Mouse (Mus musculus) stomach, embryonic 15.5 days (tissue): ENCODE data around the gene Nme1. TPM values are rescaled to one million over a fixed set of nuclear protein-coding genes. Genes with fewer than 3 reads are reported as not detected.

Source experiments
- ATAC-seq: fragments of 200-750 bp; cut with Nextera tagmentation; 2 replicates; pipeline ENCODE4 v1.8.0; 2017; ENCODE audit warnings: low read depth, moderate number of reproducible peaks, moderate TSS enrichment; ENCODE audit not compliant: insufficient read depth, low FRiP score
- H3K27ac ChIP-seq: fragments of 300-500 bp; sonication (generic); 2 replicates; pipeline ENCODE4 v1.5.1; 2015; ENCODE audit warnings: mild to moderate bottlenecking, inconsistent platforms
- H3K27me3 ChIP-seq: fragments of 300-500 bp; sonication (generic); replicated peaks from 2 replicates; pipeline ENCODE4 v1.6.1; 2015; ENCODE audit warnings: inconsistent platforms
- H3K36me3 ChIP-seq: fragments of 300-500 bp; sonication (generic); 2 replicates; pipeline ENCODE4 v1.6.1; 2015; ENCODE audit warnings: inconsistent platforms
- H3K4me1 ChIP-seq: fragments of 300-500 bp; sonication (generic); 2 replicates; pipeline ENCODE4 v1.6.1; 2015; ENCODE audit warnings: inconsistent platforms
- H3K4me2 ChIP-seq: fragments of 300-500 bp; sonication (generic); 2 replicates; pipeline ENCODE4 v1.6.1; 2015; ENCODE audit warnings: mild to moderate bottlenecking, inconsistent platforms
- H3K4me3 ChIP-seq: fragments of 300-500 bp; sonication (generic); replicated peaks from 2 replicates; pipeline ENCODE4 v1.5.1; 2015; ENCODE audit warnings: inconsistent platforms
- H3K9ac ChIP-seq: fragments of 300-500 bp; sonication (generic); 2 replicates; pipeline ENCODE4 v1.6.1; 2015; ENCODE audit warnings: inconsistent platforms
- H3K9me3 ChIP-seq: fragments of 300-500 bp; sonication (generic); 2 replicates; pipeline ENCODE4 v1.6.1; 2016; ENCODE audit warnings: inconsistent platforms
- WGBS: fragments of 180-500 bp; shearing (Covaris S2); methylation state at CpG from one replicate; pipeline ENCODE4 v1.1.7; 2015; 5-methylcytosine and 5-hydroxymethylcytosine counted together
- polyA plus RNA-seq: library from polyadenylated mRNA; unstranded; fragments of >200 nt; fragmentation: Nextera tagmentation; extraction: Ambion mirVana; gene quantifications from 2 replicates; pipeline ENCODE4 v1.2.1, GENCODE M21; 2015

Nme1 gene
- polyA plus RNA-seq, 1 experiment from 2014 or later = 174 TPM

GRCm38 (mm10) chr11:93987026-93987425 lies 18.7 kb upstream of the Nme1 start:
- Histone ChIP-seq H3K4me2 (no peak overlapping the region), H3K27ac (peak overlapping the region; percentile 71; the same call in 1 of the 2 replicates), H3K9ac (no peak overlapping the region), H3K27me3 (no peaks in the 10 kb centered on the region), H3K36me3 (no peaks in the 10 kb centered on the region), H3K9me3 (no peaks in the 10 kb centered on the region), H3K4me1 (peaks cover 10% of the 10 kb centered on the region; the same call in 1 of the 2 replicates), H3K4me3 (no peak overlapping the region)
- WGBS = 80% methylated on average over 4 of the region's 4 CpGs
- ATAC-seq = no peak

- Histone ChIP-seq H3K27me3 (no peaks in the 10 kb centered on the region), H3K4me3 (no peak overlapping the region), H3K4me2 (no peak overlapping the region), H3K4me1 (peaks cover 10% of the 10 kb centered on the region; the same call in 1 of the 2 replicates), H3K27ac (no peak overlapping the region), H3K9me3 (no peaks in the 10 kb centered on the region), H3K36me3 (no peaks in the 10 kb centered on the region), H3K9ac (no peak overlapping the region)
- ATAC-seq = no peak
Measured at GRCm38 (mm10) chr11:93986298-93986697, 18.0 kb upstream of the Nme1 start.

GRCm38 (mm10) chr11:93985265-93985664 lies 16.9 kb upstream of the Nme1 start:
- H3K4me1 ChIP-seq = peaks cover 10% of the 10 kb centered on the region; the same call in 1 of the 2 replicates
- WGBS = 82% methylated on average over 5 of the region's 5 CpGs
- no peaks in the 10 kb centered on the region for H3K9me3 ChIP-seq
- no peaks in the 10 kb centered on the region for H3K27me3 ChIP-seq
- ATAC-seq = no peak
- H3K27ac ChIP-seq = no peak overlapping the region
- no peak overlapping the region for H3K4me2 ChIP-seq
- H3K4me3 ChIP-seq = no peak overlapping the region
- H3K36me3 ChIP-seq = no peaks in the 10 kb centered on the region
- H3K9ac ChIP-seq = no peak overlapping the region

GRCm38 (mm10) chr11:93984619-93985018 lies 16.3 kb upstream of the Nme1 start:
- no peak overlapping the region for H3K4me3 ChIP-seq
- no peak overlapping the region for H3K27ac ChIP-seq
- no peak for ATAC-seq
- H3K9ac ChIP-seq = no peak overlapping the region
- H3K4me1 ChIP-seq = peaks cover 10% of the 10 kb centered on the region; the same call in 1 of the 2 replicates
- H3K36me3 ChIP-seq = no peaks in the 10 kb centered on the region
- no peak overlapping the region for H3K4me2 ChIP-seq
- no peaks in the 10 kb centered on the region for H3K27me3 ChIP-seq
- H3K9me3 ChIP-seq = no peaks in the 10 kb centered on the region
- WGBS = 89% methylated on average over 3 of the region's 3 CpGs

- no peaks in the 10 kb centered on the region for H3K9me3 ChIP-seq
- no peaks in the 10 kb centered on the region for H3K36me3 ChIP-seq
- H3K4me2 ChIP-seq = no peak overlapping the region
- no peak overlapping the region for H3K27ac ChIP-seq
- no peak for ATAC-seq
- H3K4me1 ChIP-seq = no peaks in the 10 kb centered on the region
- H3K27me3 ChIP-seq = no peaks in the 10 kb centered on the region
- H3K9ac ChIP-seq = no peak overlapping the region
- H3K4me3 ChIP-seq = no peak overlapping the region
- 31% methylated on average over 6 of the region's 6 CpGs for WGBS
Measured at GRCm38 (mm10) chr11:93979502-93980049, 11.3 kb upstream of the Nme1 start.

- Histone ChIP-seq H3K9ac (no peak overlapping the region), H3K27me3 (no peaks in the 10 kb centered on the region), H3K27ac (no peak overlapping the region), H3K4me2 (no peak overlapping the region), H3K36me3 (no peaks in the 10 kb centered on the region), H3K4me3 (no peak overlapping the region), H3K4me1 (peaks cover 5% of the 10 kb centered on the region; the same call in 1 of the 2 replicates), H3K9me3 (no peaks in the 10 kb centered on the region)
- ATAC-seq = no peak
- 82% methylated on average over 5 of the region's 5 CpGs for WGBS
Measured at GRCm38 (mm10) chr11:93972951-93973350, 4.6 kb upstream of the Nme1 start.

GRCm38 (mm10) chr11:93969799-93970198 lies 1.5 kb upstream of the Nme1 start:
- WGBS = 63% methylated on average over 1 of the region's 1 CpGs
- Histone ChIP-seq H3K4me1 (peaks cover 10% of the 10 kb centered on the region; the same call in 1 of the 2 replicates), H3K36me3 (peaks cover 11% of the 10 kb centered on the region; the same call in 1 of the 2 replicates), H3K9me3 (no peaks in the 10 kb centered on the region), H3K27ac (no peak overlapping the region), H3K4me2 (no peak overlapping the region), H3K4me3 (no peak overlapping the region), H3K27me3 (no peaks in the 10 kb centered on the region), H3K9ac (no peak overlapping the region)
- no peak for ATAC-seq

GRCm38 (mm10) chr11:93969171-93969570 lies 850 bp upstream of the Nme1 start:
- no peak overlapping the region for H3K4me2 ChIP-seq
- WGBS = 89% methylated on average over 6 of the region's 6 CpGs
- ATAC-seq = no peak

GRCm38 (mm10) chr11:93968848-93969128 lies 467 bp upstream of the Nme1 start:
- WGBS = 50% methylated on average over 6 of the region's 6 CpGs

More at GRCm38 (mm10) chr11:93969171-93969570, 850 bp upstream of the Nme1 start:
- Histone ChIP-seq H3K9me3 (no peaks in the 10 kb centered on the region), H3K9ac (no peak overlapping the region), H3K4me3 (no peak overlapping the region), H3K27ac (no peak overlapping the region), H3K4me1 (peaks cover 10% of the 10 kb centered on the region; the same call in 1 of the 2 replicates), H3K27me3 (no peaks in the 10 kb centered on the region), H3K36me3 (peaks cover 17% of the 10 kb centered on the region)

GRCm38 (mm10) chr11:93967381-93967780 lies 940 bp downstream of the Nme1 start:
- Histone ChIP-seq H3K27ac (peak overlapping the region; percentile 51), H3K4me3 (peak overlapping the region; percentile 64), H3K4me1 (peaks cover 10% of the 10 kb centered on the region; the same call in 1 of the 2 replicates), H3K27me3 (no peaks in the 10 kb centered on the region), H3K9ac (peak overlapping the region; percentile 27), H3K9me3 (no peaks in the 10 kb centered on the region), H3K4me2 (peak overlapping the region; percentile 78), H3K36me3 (peaks cover 25% of the 10 kb centered on the region)
- whole genome bisulfite sequencing = 3% methylated on average over 11 of the region's 11 CpGs
- ATAC-seq = no peak

More at GRCm38 (mm10) chr11:93968848-93969128, 467 bp upstream of the Nme1 start:
- H3K27ac ChIP-seq = no peak overlapping the region
- peaks cover 21% of the 10 kb centered on the region for H3K36me3 ChIP-seq
- no peaks in the 10 kb centered on the region for H3K9me3 ChIP-seq
- ATAC-seq = no peak
- no peaks in the 10 kb centered on the region for H3K27me3 ChIP-seq
- peak overlapping the region; percentile 64 for H3K4me3 ChIP-seq
- H3K4me1 ChIP-seq = peaks cover 10% of the 10 kb centered on the region; the same call in 1 of the 2 replicates
- no peak overlapping the region for H3K9ac ChIP-seq
- peak overlapping the region; percentile 51 for H3K4me2 ChIP-seq

GRCm38 (mm10) chr11:93965391-93965790 lies 2.9 kb downstream of the Nme1 start:
- Histone ChIP-seq H3K4me3 (no peak overlapping the region), H3K9ac (no peak overlapping the region), H3K4me1 (peaks cover 10% of the 10 kb centered on the region; the same call in 1 of the 2 replicates), H3K9me3 (no peaks in the 10 kb centered on the region), H3K27ac (no peak overlapping the region), H3K36me3 (peaks cover 37% of the 10 kb centered on the region), H3K27me3 (no peaks in the 10 kb centered on the region), H3K4me2 (no peak overlapping the region)
- no peak for ATAC-seq
- WGBS = 85% methylated on average over 6 of the region's 6 CpGs

- Histone ChIP-seq H3K4me1 (0 out of 2 replicates have a peak, but pooled peaks cover 5% of the 10 kb centered on the region), H3K27me3 (no peaks in the 10 kb centered on the region), H3K9me3 (no peaks in the 10 kb centered on the region), H3K9ac (no peak overlapping the region), H3K4me2 (no peak overlapping the region), H3K27ac (no peak overlapping the region), H3K36me3 (peaks cover 41% of the 10 kb centered on the region), H3K4me3 (no peak overlapping the region)
- 86% methylated on average over 4 of the region's 4 CpGs for WGBS
- no peak for ATAC-seq
Measured at GRCm38 (mm10) chr11:93963013-93963412, 5.3 kb downstream of the Nme1 start.

GRCm38 (mm10) chr11:93961482-93961881 lies 6.8 kb downstream of the Nme1 start:
- Histone ChIP-seq H3K9me3 (no peaks in the 10 kb centered on the region), H3K36me3 (peaks cover 46% of the 10 kb centered on the region), H3K9ac (no peak overlapping the region), H3K27ac (no peak overlapping the region), H3K4me1 (peaks cover 5% of the 10 kb centered on the region), H3K4me3 (no peak overlapping the region), H3K4me2 (no peak overlapping the region), H3K27me3 (no peaks in the 10 kb centered on the region)
- 74% methylated on average over 6 of the region's 6 CpGs for WGBS
- no peak for ATAC-seq
